ENCODE assay signal across 8 mouse cellular contexts in the genomic region with DNA sequence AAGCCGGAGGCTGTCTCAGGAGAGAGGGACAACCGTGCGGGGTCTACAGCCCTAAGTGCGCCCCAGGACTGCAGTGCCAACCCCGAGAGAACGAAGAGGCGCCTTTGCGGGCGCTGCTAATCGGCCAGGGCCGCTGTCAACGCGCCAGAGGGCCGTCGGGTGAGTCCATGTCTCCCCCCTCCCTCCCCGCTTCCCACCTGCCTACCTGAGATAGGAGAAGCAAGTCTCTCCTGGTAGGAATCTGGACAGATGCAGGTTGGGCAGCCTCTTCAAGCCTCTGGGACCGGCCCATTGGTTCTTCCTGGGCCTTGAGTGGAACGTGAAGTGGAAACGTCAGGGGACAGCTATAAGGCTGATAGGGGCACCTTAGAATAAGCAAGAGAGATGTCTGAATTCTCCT. TPM values are rescaled to one million over a fixed set of nuclear protein-coding genes. Genes with fewer than 3 reads are reported as not detected.
DNase-seq lines count a peak whose midpoint lies in the region; ATAC-seq and TF ChIP-seq lines count a peak whose summit lies in the region.

No protein-coding gene starts in this region.

- H3K4me2 ChIP-seq in heart, embryonic 11.5 days: peak overlapping the region; percentile 53
- H3K4me2 ChIP-seq in hindbrain, embryonic 12.5 days (replicated peaks): peak overlapping the region; percentile 42
- peak overlapping the region; percentile 59 for H3K4me2 ChIP-seq in lung, postnatal 0 days (replicated peaks; ENCODE audit: low read depth, low read length)

- H3K36me3 ChIP-seq in heart, embryonic 11.5 days (ENCODE audit: control insufficient read depth, insufficient read depth, low read length): no peaks in the 10 kb centered on the region
- no peaks in the 10 kb centered on the region for H3K36me3 ChIP-seq in ES-E14 (ENCODE audit: control insufficient read depth, insufficient read depth, low read length, poor library complexity, severe bottlenecking)
- H3K36me3 ChIP-seq in hindbrain, embryonic 12.5 days: no peaks in the 10 kb centered on the region
- no peaks in the 10 kb centered on the region for H3K36me3 ChIP-seq in lung, postnatal 0 days (ENCODE audit: insufficient read depth, low read length)

- H3K27me3 ChIP-seq in heart, embryonic 11.5 days (ENCODE audit: control insufficient read depth, insufficient read depth, low read length): peaks cover 26% of the 10 kb centered on the region
- peaks cover 42% of the 10 kb centered on the region for H3K27me3 ChIP-seq in hindbrain, embryonic 12.5 days
- no peaks in the 10 kb centered on the region; the same call in 1 of the 2 replicates for H3K27me3 ChIP-seq in lung, postnatal 0 days (replicated peaks; ENCODE audit: insufficient read depth, low read length)

- TF ChIP-seq CTCF in lung, postnatal 0 days (IDR thresholded peaks at IDR 0.05): no peak

- H3K4me1 ChIP-seq in heart, embryonic 11.5 days (ENCODE audit: control insufficient read depth, insufficient read depth, low read length): peaks cover 17% of the 10 kb centered on the region
- H3K4me1 ChIP-seq in ES-E14 (ENCODE audit: control insufficient read depth in 2 of 2, insufficient read depth in 2 of 2, low read length in 2 of 2, poor library complexity in 1 of 2): peaks cover 0 to 2% of the 10 kb centered on the region in 2 experiments; a peak in 1 of 4 replicates
- peaks cover 7% of the 10 kb centered on the region for H3K4me1 ChIP-seq in hindbrain, embryonic 12.5 days
- H3K4me1 ChIP-seq in lung, postnatal 0 days (ENCODE audit: insufficient read depth, low read depth, low read length): peaks cover 7% of the 10 kb centered on the region; the same call in 1 of the 2 replicates

- no peak for TF ChIP-seq EP300 in lung, postnatal 0 days (IDR thresholded peaks at IDR 0.05)

- H3K9ac ChIP-seq in heart, embryonic 11.5 days (ENCODE audit: low read depth, low read length): peak overlapping the region; percentile 30; the same call in 1 of the 2 replicates
- H3K9ac ChIP-seq in ES-E14 (ENCODE audit: insufficient read depth, low read depth, low read length, poor library complexity, severe bottlenecking): 0 out of 2 replicates have a peak overlapping the region, but pooled peaks have one; percentile 4
- 0 out of 2 replicates have a peak overlapping the region, but pooled peaks have one; percentile 23 for H3K9ac ChIP-seq in hindbrain, embryonic 12.5 days
- peak overlapping the region; percentile 55 for H3K9ac ChIP-seq in lung, postnatal 0 days (replicated peaks; ENCODE audit: low read depth)

- 11% methylated on average over 19 of the region's 19 CpGs for WGBS in heart, embryonic 11.5 days (ENCODE audit: insufficient replicate concordance)
- WGBS in hindbrain, embryonic 12.5 days: 14% methylated on average over 19 of the region's 19 CpGs
- WGBS in lung, postnatal 0 days: 19% methylated on average over 13 of the region's 19 CpGs

- in situ Hi-C loops in ES-E14 (cut with MboI; ENCODE audit: low sequenced_read_pairs in 2 of 2, unreplicated experiment in 2 of 2): no loop called here

- no peak overlapping the region for H3K27ac ChIP-seq in heart, embryonic 11.5 days (ENCODE audit: low read depth, low read length)
- no peak overlapping the region for H3K27ac ChIP-seq in ES-E14 (ENCODE audit: insufficient read depth, low read depth, low read length, poor library complexity, severe bottlenecking)
- no peak overlapping the region for H3K27ac ChIP-seq in hindbrain, embryonic 12.5 days
- peak overlapping the region; percentile 79 for H3K27ac ChIP-seq in lung, postnatal 0 days (ENCODE audit: low read length)

- DNase-seq in heart, adult 18-20 months: no peak
- no peak for DNase-seq in ES-E14 (ENCODE audit: low read depth, low spot score)
- DNase-seq in lung, postnatal 0 days (ENCODE audit: low spot score): no peak
- no peak for DNase-seq in urinary bladder, postnatal 10 days (ENCODE audit: low spot score)
- no peak for DNase-seq in adrenal gland, adult 2 months

- H3K9me3 ChIP-seq in heart, embryonic 11.5 days (replicated peaks; ENCODE audit: control insufficient read depth, low read length): no peaks in the 10 kb centered on the region
- no peaks in the 10 kb centered on the region for H3K9me3 ChIP-seq in ES-E14 (ENCODE audit: control insufficient read depth, insufficient read depth, low read depth, low read length)
- H3K9me3 ChIP-seq in hindbrain, embryonic 12.5 days (replicated peaks): no peaks in the 10 kb centered on the region
- no peaks in the 10 kb centered on the region for H3K9me3 ChIP-seq in lung, postnatal 0 days (ENCODE audit: low read length)

- no peak for ATAC-seq in heart, embryonic 11.5 days (replicated peaks; ENCODE audit: insufficient number of reproducible peaks, low FRiP score, low TSS enrichment)
- ATAC-seq in hindbrain, embryonic 12.5 days (ENCODE audit: low FRiP score): no peak
- peak; percentile 7; the same call in 1 of the 2 replicates for ATAC-seq in lung, postnatal 0 days
- ATAC-seq in megakaryocyte, adult 5-6 weeks (ENCODE audit: poor library complexity, severe bottlenecking): no peak

- peak overlapping the region; percentile 23; the same call in 1 of the 2 replicates for H3K4me3 ChIP-seq in heart, embryonic 11.5 days (ENCODE audit: low read depth, low read length)
- peak overlapping the region; percentile 44 to 54; a peak in 3 of 4 replicates for H3K4me3 ChIP-seq in ES-E14 (ENCODE audit: insufficient read depth in 1 of 2, low read depth in 1 of 2, low read length in 2 of 2, poor library complexity in 1 of 2, severe bottlenecking in 1 of 2)
- peak overlapping the region; percentile 21 for H3K4me3 ChIP-seq in hindbrain, embryonic 12.5 days
- peak overlapping the region; percentile 40 for H3K4me3 ChIP-seq in lung, postnatal 0 days (ENCODE audit: low read depth, low read length)

TF ChIP-seq in ES-E14, 5 proteins besides CTCF, POLR2A, EP300 and RAD21:
- TF ChIP-seq CHD2 (IDR thresholded peaks at IDR 0.05; ENCODE audit: low read depth, low read length): no peak
- no peak for TF ChIP-seq ZNF384 (IDR thresholded peaks at IDR 0.05; ENCODE audit: low read depth, low read length)
- no peak for TF ChIP-seq ZC3H11A (IDR thresholded peaks at IDR 0.05; ENCODE audit: borderline replicate concordance, low read depth, low read length)
- no peak for TF ChIP-seq HCFC1 (IDR thresholded peaks at IDR 0.05; ENCODE audit: borderline replicate concordance, insufficient read depth, low read length)
- no peak for TF ChIP-seq MAFK (IDR thresholded peaks at IDR 0.05; ENCODE audit: insufficient read depth, low read depth, low read length)

RNA-seq across cellular contexts. Expression of gene Igfbp6, which starts 0.6 kb away (rescaled TPM):
- polyA plus RNA-seq in heart, embryonic 11.5 days (2014; fragmentation: Nextera tagmentation; extraction: Ambion mirVana): 0.70 and 1.1 TPM in 2 replicates
- 10 to 100 TPM; 23.3 to 39.7 TPM for total RNA-seq in heart, adult 18-20 months (2021)
- 4.2 and 7.5 TPM in 2 replicates for total RNA-seq in ES-E14 (2012; rRNA removed)
- polyA plus RNA-seq in hindbrain, embryonic 12.5 days (2016; fragmentation: Nextera tagmentation; extraction: Ambion mirVana): 0.42 TPM in 1 of 2 replicates, not detected in the other
- 109 and 123 TPM in 2 replicates for polyA plus RNA-seq in lung, postnatal 0 days (2015; fragmentation: Nextera tagmentation; extraction: Ambion mirVana)
- total RNA-seq in megakaryocyte, adult 5-6 weeks (2015): 1.3 TPM in 1 of 2 replicates, not detected in the other
- not detected in 2 replicates for total RNA-seq in megakaryocyte, adult 5-6 weeks (2017)
- total RNA-seq in adrenal gland, adult 2 months (2021): 10 to 100 TPM; 37.7 to 71.0 TPM
- polyA plus RNA-seq in adrenal gland, adult 2 months (2012; rRNA removed): 65.0 and 78.9 TPM in 2 replicates

RNA-seq across cellular contexts. Expression of gene Soat2, which starts 5.6 kb away (rescaled TPM):
- 0.76 and 2.3 TPM in 2 replicates for polyA plus RNA-seq in heart, embryonic 11.5 days (2014; fragmentation: Nextera tagmentation; extraction: Ambion mirVana)
- not detected for total RNA-seq in heart, adult 18-20 months (2021)
- 5.3 and 9.5 TPM in 2 replicates for total RNA-seq in ES-E14 (2012; rRNA removed)
- 0.09 TPM in 1 of 2 replicates, not detected in the other for polyA plus RNA-seq in hindbrain, embryonic 12.5 days (2016; fragmentation: Nextera tagmentation; extraction: Ambion mirVana)
- 0.08 and 0.16 TPM in 2 replicates for polyA plus RNA-seq in lung, postnatal 0 days (2015; fragmentation: Nextera tagmentation; extraction: Ambion mirVana)
- total RNA-seq in megakaryocyte, adult 5-6 weeks (2015): 0.78 and 0.82 TPM in 2 replicates
- 0.89 and 1.1 TPM in 2 replicates for total RNA-seq in megakaryocyte, adult 5-6 weeks (2017)
- under 1 TPM; 0.35 to 0.49 TPM for total RNA-seq in adrenal gland, adult 2 months (2021)
- 0.88 and 0.92 TPM in 2 replicates for polyA plus RNA-seq in adrenal gland, adult 2 months (2012; rRNA removed)

RNA-seq across cellular contexts. Expression of gene Spryd3, which starts 8.7 kb away (rescaled TPM):
- 11.1 and 14.6 TPM in 2 replicates for polyA plus RNA-seq in heart, embryonic 11.5 days (2014; fragmentation: Nextera tagmentation; extraction: Ambion mirVana)
- 10 to 100 TPM; 14.4 to 15.3 TPM for total RNA-seq in heart, adult 18-20 months (2021)
- 22.7 and 34.8 TPM in 2 replicates for total RNA-seq in ES-E14 (2012; rRNA removed)
- 28.1 and 29.2 TPM in 2 replicates for polyA plus RNA-seq in hindbrain, embryonic 12.5 days (2016; fragmentation: Nextera tagmentation; extraction: Ambion mirVana)
- polyA plus RNA-seq in lung, postnatal 0 days (2015; fragmentation: Nextera tagmentation; extraction: Ambion mirVana): 20.4 and 22.2 TPM in 2 replicates
- 6.1 and 7.5 TPM in 2 replicates for total RNA-seq in megakaryocyte, adult 5-6 weeks (2015)
- 20.6 and 22.6 TPM in 2 replicates for total RNA-seq in megakaryocyte, adult 5-6 weeks (2017)
- total RNA-seq in adrenal gland, adult 2 months (2021): 10 to 100 TPM; 27.4 to 48.9 TPM
- polyA plus RNA-seq in adrenal gland, adult 2 months (2012; rRNA removed): 38.3 and 48.4 TPM in 2 replicates

RNA-seq across cellular contexts. Expression of gene Tns2, which starts 44.5 kb away (rescaled TPM):
- polyA plus RNA-seq in heart, embryonic 11.5 days (2014; fragmentation: Nextera tagmentation; extraction: Ambion mirVana): 25.0 and 25.4 TPM in 2 replicates
- 100 to 1,000 TPM; 109 to 123 TPM for total RNA-seq in heart, adult 18-20 months (2021)
- total RNA-seq in ES-E14 (2012; rRNA removed): 4.5 and 4.9 TPM in 2 replicates
- 21.8 and 22.7 TPM in 2 replicates for polyA plus RNA-seq in hindbrain, embryonic 12.5 days (2016; fragmentation: Nextera tagmentation; extraction: Ambion mirVana)
- 48.7 and 51.6 TPM in 2 replicates for polyA plus RNA-seq in lung, postnatal 0 days (2015; fragmentation: Nextera tagmentation; extraction: Ambion mirVana)
- 0.32 and 1.9 TPM in 2 replicates for total RNA-seq in megakaryocyte, adult 5-6 weeks (2015)
- total RNA-seq in megakaryocyte, adult 5-6 weeks (2017): 0.07 TPM in 1 of 2 replicates, not detected in the other
- 10 to 100 TPM; 75.2 to 91.8 TPM for total RNA-seq in adrenal gland, adult 2 months (2021)
- 101 and 107 TPM in 2 replicates for polyA plus RNA-seq in adrenal gland, adult 2 months (2012; rRNA removed)

RNA-seq across cellular contexts. Expression of gene Zfp740, which starts 58.3 kb away (rescaled TPM):
- polyA plus RNA-seq in heart, embryonic 11.5 days (2014; fragmentation: Nextera tagmentation; extraction: Ambion mirVana): 25.8 and 31.2 TPM in 2 replicates
- total RNA-seq in heart, adult 18-20 months (2021): 10 to 100 TPM; 30.6 to 31.5 TPM
- 97.3 and 98.5 TPM in 2 replicates for total RNA-seq in ES-E14 (2012; rRNA removed)
- 111 and 113 TPM in 2 replicates for polyA plus RNA-seq in hindbrain, embryonic 12.5 days (2016; fragmentation: Nextera tagmentation; extraction: Ambion mirVana)
- polyA plus RNA-seq in lung, postnatal 0 days (2015; fragmentation: Nextera tagmentation; extraction: Ambion mirVana): 31.9 and 33.9 TPM in 2 replicates
- total RNA-seq in megakaryocyte, adult 5-6 weeks (2015): 27.7 and 38.0 TPM in 2 replicates
- total RNA-seq in megakaryocyte, adult 5-6 weeks (2017): 39.9 and 48.4 TPM in 2 replicates
- total RNA-seq in adrenal gland, adult 2 months (2021): 10 to 100 TPM; 48.6 to 60.7 TPM
- 13.9 and 14.4 TPM in 2 replicates for polyA plus RNA-seq in adrenal gland, adult 2 months (2012; rRNA removed)

Comparison
In these comparisons a context has a peak if more than half of its experiments do, and no peak if none do; other contexts are left out.
1. H3K9ac ChIP-seq: peak in every context shown above with its lines; median percentile 55 in lung, postnatal 0 days; 30 in heart, embryonic 11.5 days; 23 in hindbrain, embryonic 12.5 days; 4 in ES-E14.